Mouse (Mus musculus): ENCODE measurements around the gene Ruvbl2.

Ruvbl2 gene

GRCm38 (mm10) chr7:45426556-45426955 is 11.3 kb downstream of the Ruvbl2 start:
- DNase-seq (ENCODE audit: low read depth, low spot score): no peak

- no peak for DNase-seq (ENCODE audit: low read depth, low spot score)
These were observed 16.7 kb downstream of the Ruvbl2 start for GRCm38 (mm10) chr7:45421194-45421593.

- no peak for DNase-seq (ENCODE audit: low read depth, low spot score)
These were observed 17.3 kb downstream of the Ruvbl2 start, which contains the start of gene Lhb for GRCm38 (mm10) chr7:45420615-45420919. Gene Lhb, plus strand, starts transcription at chr7:45420820.

DNA sequence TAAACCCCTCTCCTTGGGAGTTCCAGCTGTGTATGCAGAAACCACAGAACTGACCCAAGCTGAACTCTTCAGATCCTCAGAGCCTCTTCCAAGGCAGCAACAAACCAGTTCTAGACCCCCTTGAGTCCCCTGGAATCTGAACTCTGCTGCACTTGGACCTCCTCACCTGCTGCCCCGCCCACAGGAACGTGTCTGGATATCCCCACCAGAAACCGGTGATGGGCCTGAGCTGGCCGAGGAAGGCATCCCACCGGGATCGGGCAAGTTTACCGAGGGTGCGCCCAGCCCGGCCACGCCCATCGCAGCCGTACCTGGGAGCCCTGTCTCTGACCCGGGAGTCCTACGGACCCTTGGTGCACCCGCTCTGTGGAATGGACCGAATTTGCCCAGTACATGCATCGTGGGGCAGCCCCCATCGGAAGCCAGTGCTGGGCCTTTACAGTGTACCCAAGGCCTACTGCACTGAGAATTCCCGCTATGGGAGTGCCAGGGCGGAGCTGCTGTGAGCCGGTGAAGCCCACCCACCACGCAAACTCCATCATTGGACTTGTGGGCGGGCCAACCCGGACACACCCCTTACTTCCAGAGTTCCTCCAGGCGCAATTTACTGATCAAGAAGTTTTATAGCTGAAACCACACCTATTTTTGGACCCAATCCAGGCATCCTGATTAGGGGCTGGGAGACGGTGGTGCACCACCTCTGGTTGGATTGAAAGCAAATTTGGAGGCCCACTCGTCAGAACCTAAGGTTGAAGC is 17.9 kb downstream of the Ruvbl2 start:
- DNase-seq (ENCODE audit: low read depth, low spot score): no peak

GRCm38 (mm10) chr7:45417962-45418492 is 19.9 kb downstream of the Ruvbl2 start:
- DNase-seq (ENCODE audit: low read depth, low spot score): no peak

DNA sequence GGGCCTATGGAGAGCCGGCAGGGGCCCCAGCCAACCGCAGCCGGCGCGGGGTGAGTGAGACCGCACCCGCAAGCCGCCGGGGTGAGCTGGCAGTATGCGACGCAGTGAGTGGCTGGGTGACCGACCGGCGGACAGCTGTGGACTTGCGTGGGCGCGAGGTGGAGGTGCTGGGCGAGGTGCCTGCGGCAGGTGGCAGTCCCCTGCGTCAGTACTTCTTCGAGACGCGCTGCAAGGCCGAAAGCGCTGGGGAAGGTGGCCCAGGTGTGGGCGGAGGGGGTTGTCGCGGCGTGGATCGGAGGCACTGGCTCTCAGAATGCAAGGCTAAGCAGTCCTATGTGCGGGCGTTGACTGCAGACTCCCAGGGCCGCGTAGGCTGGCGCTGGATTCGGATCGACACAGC is 22.3 kb downstream of the Ruvbl2 start:
- no peak for DNase-seq (ENCODE audit: low read depth, low spot score)

- no peak for DNase-seq (ENCODE audit: low read depth, low spot score)
These were observed 23.1 kb downstream of the Ruvbl2 start for GRCm38 (mm10) chr7:45414740-45415224.

DNA sequence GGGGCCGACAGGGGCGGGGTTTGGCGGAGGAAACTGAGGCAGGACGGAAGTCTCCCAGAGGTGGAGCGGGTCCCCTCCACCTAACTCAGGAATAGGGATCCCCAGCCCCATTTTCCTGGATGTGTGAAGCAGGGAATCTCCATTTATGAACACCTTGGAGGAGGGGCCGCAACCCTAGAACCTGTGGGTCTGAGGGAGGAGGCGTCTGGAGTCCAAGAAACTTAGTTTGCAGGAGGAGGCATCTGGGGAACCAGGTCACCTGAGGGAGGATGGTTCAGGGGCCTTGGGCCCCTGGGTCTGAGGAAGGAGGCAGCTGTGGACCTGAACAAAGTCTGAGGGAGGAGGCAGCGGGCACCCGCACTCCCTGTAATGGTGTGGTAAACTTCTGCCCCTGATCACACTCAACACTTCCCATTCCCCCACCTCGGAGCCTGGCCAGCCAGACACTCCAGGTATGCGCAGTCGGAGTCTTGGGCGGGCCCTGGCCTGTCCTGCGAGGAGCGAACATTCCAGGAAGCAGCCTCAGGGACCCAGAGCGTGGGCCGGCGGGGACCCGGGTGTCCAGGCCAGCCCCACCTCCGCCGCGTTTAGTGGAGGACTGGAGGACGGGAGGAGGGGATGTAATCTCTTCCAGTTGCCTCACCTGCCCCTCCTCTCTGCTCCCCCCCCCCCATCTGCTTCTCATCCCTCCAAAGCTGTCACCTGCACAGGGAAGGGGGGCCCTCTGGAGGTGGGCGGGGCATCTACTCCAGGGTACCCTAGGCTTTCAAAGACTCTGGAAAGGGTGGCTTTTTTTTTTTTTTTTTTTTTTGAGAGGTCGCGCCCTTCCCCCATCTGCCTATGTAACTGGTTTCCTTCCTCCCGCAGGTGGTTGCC is 23.8 kb downstream of the Ruvbl2 start:
- DNase-seq (ENCODE audit: low read depth, low spot score): no peak

DNA sequence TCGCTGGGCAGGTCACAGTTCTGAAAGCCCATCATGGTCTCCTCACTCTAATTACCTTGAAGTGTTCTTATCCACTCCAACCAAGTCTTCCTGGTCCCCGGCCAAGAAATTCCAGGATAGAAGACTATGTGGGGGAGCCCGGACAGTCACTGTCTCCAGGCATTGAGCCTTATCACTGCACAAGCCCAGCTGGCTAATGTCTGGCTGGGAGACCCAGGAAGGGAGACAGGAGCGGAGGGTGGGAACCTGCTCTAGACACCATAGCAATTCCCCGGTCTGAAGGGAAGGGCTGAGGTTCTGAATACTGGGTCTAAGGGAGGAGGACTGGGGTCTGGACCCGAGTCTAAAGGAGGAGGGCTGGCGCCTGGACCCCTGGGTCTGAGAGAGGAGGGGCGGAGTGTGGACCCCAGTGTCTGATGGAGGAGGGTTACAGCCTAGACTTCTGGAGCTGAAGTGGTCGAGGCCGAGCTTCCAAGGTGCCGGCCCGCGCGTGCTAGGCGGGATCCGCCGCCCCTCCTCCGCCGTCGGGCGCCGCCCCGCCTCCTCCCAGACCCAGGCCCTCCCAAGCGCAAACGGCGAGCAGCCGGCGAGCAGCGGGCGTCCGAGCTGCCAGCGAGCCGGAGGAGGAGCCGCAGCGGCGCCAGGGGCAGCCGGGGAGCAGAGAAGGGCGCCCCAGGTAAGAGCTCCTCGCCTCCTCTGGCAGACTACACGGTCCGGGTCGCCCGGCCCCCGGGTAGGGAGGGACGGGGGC is 24.6 kb downstream of the Ruvbl2 start, which contains the start of gene Ntf5:
Gene Ntf5 (plus strand): TSS at position 583 of the 751 bp plus-strand sequence.
- DNase-seq (ENCODE audit: low read depth, low spot score): no peak

DNA sequence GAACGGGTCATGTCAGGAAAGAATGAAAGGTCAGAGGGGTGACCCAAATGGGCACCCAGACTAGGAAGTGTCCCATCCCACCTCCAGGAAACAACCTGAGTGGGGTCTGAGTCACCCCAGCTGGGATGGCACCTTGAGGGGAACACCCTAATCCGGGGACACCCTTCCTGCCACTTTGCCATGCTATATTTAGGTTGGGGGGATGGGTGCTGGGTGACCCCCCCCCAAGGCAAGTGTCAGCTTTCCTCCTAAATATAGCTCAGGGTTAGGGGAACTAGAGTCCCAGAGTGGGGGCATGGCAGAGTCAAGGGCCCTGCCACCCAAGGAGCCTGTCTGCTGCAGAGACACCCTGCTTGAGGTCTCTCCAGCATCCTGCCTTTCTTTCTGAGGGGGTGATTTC is 25.5 kb downstream of the Ruvbl2 start:
- no peak for DNase-seq (ENCODE audit: low read depth, low spot score)

DNA sequence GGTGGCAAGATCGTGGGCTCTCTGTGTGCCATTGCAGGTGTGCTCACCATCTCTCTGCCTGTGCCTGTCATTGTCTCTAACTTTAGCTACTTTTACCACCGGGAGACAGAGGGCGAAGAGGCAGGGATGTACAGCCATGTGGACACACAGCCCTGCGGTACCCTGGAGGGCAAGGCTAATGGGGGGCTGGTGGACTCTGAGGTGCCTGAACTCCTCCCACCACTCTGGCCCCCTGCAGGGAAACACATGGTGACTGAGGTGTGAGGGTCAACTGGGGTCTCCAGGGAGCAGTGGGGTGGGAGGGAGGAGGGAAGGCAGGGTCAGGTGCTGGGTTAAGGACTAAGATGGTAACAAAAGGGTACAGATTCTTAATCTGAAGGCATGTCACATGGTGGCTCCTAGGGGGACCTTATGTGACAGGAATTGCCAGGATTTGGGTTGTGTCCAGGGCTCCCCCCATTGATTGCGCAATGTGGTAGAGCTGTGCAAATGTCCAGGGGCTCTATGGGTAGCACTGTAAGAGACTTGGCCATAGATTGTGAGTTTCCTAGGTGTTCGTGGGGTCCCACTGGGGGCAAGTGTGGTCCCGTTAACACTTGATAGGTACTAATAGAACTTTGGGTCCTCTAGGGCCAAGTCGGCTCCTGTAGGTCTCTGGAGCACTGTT is 28.3 kb downstream of the Ruvbl2 start:
- no peak for DNase-seq (ENCODE audit: low read depth, low spot score)

DNA sequence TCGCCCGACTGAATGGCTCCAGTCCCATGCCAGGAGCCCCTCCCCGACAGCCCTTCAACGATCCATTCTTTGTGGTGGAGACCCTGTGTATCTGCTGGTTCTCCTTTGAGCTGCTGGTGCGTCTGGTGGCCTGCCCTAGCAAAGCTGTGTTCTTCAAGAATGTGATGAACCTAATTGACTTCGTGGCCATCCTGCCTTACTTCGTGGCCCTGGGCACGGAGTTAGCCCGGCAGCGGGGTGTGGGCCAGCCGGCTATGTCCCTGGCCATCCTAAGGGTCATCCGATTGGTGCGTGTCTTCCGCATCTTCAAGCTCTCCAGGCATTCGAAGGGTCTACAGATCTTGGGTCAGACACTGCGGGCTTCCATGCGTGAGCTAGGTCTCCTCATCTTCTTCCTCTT is 28.9 kb downstream of the Ruvbl2 start:
- no peak for DNase-seq (ENCODE audit: low read depth, low spot score)

GRCm38 (mm10) chr7:45408351-45408750 is 29.5 kb downstream of the Ruvbl2 start:
- no peak for DNase-seq (ENCODE audit: low read depth, low spot score)

DNA sequence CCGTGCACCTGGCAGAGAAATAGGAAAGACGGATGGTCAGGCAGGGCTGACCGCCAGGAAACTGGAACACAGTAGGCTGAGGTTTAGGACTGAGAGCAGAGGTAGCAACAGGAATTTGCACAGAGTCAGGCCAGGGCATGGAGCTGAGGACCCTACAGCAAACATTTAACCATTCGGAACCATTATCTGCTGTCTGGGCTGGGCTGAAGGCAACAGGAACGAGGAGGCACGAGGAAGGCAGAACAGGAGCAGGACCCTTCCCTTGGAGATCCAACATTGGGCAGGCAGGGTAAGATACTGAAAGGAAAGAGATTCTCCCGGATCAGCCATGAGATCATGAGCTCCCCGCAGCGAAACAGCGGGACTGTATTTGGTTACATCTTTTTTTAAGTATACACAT is 30.1 kb downstream of the Ruvbl2 start:
- no peak for DNase-seq (ENCODE audit: low read depth, low spot score)

GRCm38 (mm10) chr7:45406157-45407156 is 31.4 kb downstream of the Ruvbl2 start:
- no peak for DNase-seq (ENCODE audit: low read depth, low spot score)

- DNase-seq (ENCODE audit: low read depth, low spot score): no peak
These were observed 32.5 kb downstream of the Ruvbl2 start, which contains the start of gene Kcna7 for GRCm38 (mm10) chr7:45405091-45406075. Gene Kcna7, plus strand, starts transcription at chr7:45405653.

DNA sequence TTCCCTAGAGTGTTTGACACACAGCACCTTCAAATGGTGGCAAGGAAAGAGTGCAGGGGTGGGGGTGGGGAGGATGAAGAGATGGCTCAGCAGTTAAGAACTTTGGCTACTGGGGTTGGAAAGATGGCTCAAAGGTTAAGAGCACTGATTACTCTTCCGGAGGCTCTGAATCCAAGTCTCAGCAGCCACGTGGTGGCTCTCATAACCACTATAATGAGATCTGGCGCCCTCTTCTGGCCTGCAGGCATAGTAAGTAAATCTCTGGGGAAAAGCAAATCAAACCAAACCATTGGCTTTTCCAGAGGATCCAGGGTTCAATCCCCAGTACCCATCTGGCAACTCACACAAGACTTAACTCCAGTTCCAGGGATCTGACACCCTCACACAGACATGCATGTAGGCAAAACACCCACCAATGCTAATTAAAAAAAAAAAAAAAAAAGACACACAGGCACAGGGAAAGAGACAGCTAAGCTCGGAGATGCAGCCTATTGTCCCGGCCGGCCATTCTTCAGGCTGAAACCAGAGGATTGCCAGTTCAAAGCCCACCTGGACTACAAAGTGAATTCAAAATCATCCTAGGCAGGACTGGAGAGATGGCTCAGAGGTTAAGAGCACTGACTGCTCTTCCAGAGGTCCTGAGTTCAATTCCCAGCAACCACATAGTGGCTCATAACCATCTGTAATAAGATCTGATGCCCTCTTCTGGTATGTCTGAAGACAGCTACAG is 34.2 kb downstream of the Ruvbl2 start:
- DNase-seq (ENCODE audit: low read depth, low spot score): peak; percentile 71

GRCm38 (mm10) chr7:45401521-45402085 is 36.3 kb downstream of the Ruvbl2 start:
- no peak for DNase-seq (ENCODE audit: low read depth, low spot score)
